Mouse (Mus musculus) lung, embryonic 14.5 days (tissue): ENCODE measurements around the gene Dtd2. TPM values are rescaled to one million over a fixed set of nuclear protein-coding genes. Genes with fewer than 3 reads are reported as not detected.

ENCODE experiments used
- ATAC-seq: fragments of 200-750 bp; cut with Nextera tagmentation; 2 replicates; pipeline ENCODE4 v1.8.0; 2017; ENCODE audit warnings: mild to moderate bottlenecking, moderate TSS enrichment, moderate library complexity; ENCODE audit not compliant: insufficient read depth
- DNase-seq: peaks from one replicate; pipeline ENCODE4 v3.0.0-alpha.2; 2015
- H3K27ac ChIP-seq: fragments of 300-500 bp; sonication (generic); 2 replicates; pipeline ENCODE4 v1.5.1; 2014; ENCODE audit warnings: low read depth, mild to moderate bottlenecking, moderate library complexity
- H3K27me3 ChIP-seq: fragments of 300-500 bp; sonication (generic); 2 replicates; pipeline ENCODE4 v1.6.1; 2014; ENCODE audit warnings: low read length, control low read depth; ENCODE audit not compliant: insufficient read depth
- H3K36me3 ChIP-seq: fragments of 300-500 bp; sonication (generic); 2 replicates; pipeline ENCODE4 v1.6.1; 2014; ENCODE audit warnings: control low read depth; ENCODE audit not compliant: insufficient read depth
- H3K4me1 ChIP-seq: fragments of 300-500 bp; sonication (generic); 2 replicates; pipeline ENCODE4 v1.6.1; 2014; ENCODE audit warnings: antibody characterized with exemption, control low read depth; ENCODE audit not compliant: insufficient read depth
- H3K4me2 ChIP-seq: fragments of 300-500 bp; sonication (generic); 2 replicates; pipeline ENCODE4 v1.6.1; 2014; ENCODE audit warnings: mild to moderate bottlenecking
- H3K4me3 ChIP-seq: fragments of 300-500 bp; sonication (generic); 2 replicates; pipeline ENCODE4 v1.5.1; 2014; ENCODE audit warnings: low read depth, low read length
- H3K9ac ChIP-seq: fragments of 300-500 bp; sonication (generic); 2 replicates; pipeline ENCODE4 v1.6.1; 2014
- H3K9me3 ChIP-seq: fragments of 300-500 bp; sonication (generic); 2 replicates; pipeline ENCODE4 v1.6.1; 2016; ENCODE audit warnings: low read depth, low read length, control low read depth
- CTCF ChIP-seq: IDR thresholded peaks from 2 replicates; pipeline ENCODE4 v1.5.1; 2016; ENCODE audit warnings: antibody characterized with exemption, low read depth
- WGBS: fragments of 180-500 bp; shearing (Covaris S2); extraction: QIAGEN DNeasy Blood & Tissue Kit; methylation state at CpG from one replicate; pipeline ENCODE4 v1.1.7; 2014; 5-methylcytosine and 5-hydroxymethylcytosine counted together
- polyA plus RNA-seq: library from polyadenylated mRNA; unstranded; fragments of >200 nt; fragmentation: Nextera tagmentation; extraction: Ambion mirVana; gene quantifications from 2 replicates; pipeline ENCODE4 v1.2.1, GENCODE M21; 2014

Dtd2 gene
- polyA plus RNA-seq, 1 experiment from 2014 or later: 25.9 TPM

GRCm38 (mm10) chr12:51945331-51945730 lies 61.0 kb downstream of the Dtd2 start:
- 95% methylated on average over 9 of the region's 9 CpGs for WGBS

GRCm38 (mm10) chr12:51939848-51940247 lies 66.5 kb downstream of the Dtd2 start:
- ATAC-seq: no peak
- WGBS: 69% methylated on average over 4 of the region's 4 CpGs
- H3K4me1 ChIP-seq: no peaks in the 10 kb centered on the region

More at GRCm38 (mm10) chr12:51945331-51945730, 61.0 kb downstream of the Dtd2 start:
- no peak for ATAC-seq
- no peak for DNase-seq
- Histone ChIP-seq H3K27ac (no peak overlapping the region), H3K9me3 (no peaks in the 10 kb centered on the region), H3K4me1 (no peaks in the 10 kb centered on the region), H3K27me3 (no peaks in the 10 kb centered on the region), H3K4me3 (no peak overlapping the region), H3K36me3 (peaks cover 57% of the 10 kb centered on the region), H3K9ac (no peak overlapping the region), H3K4me2 (no peak overlapping the region)
- no peak for TF ChIP-seq CTCF

More at GRCm38 (mm10) chr12:51939848-51940247, 66.5 kb downstream of the Dtd2 start:
- peak; percentile 10 for DNase-seq
- Histone ChIP-seq H3K36me3 (peaks cover 30% of the 10 kb centered on the region), H3K4me2 (no peak overlapping the region), H3K27ac (no peak overlapping the region), H3K9me3 (no peaks in the 10 kb centered on the region), H3K9ac (no peak overlapping the region), H3K4me3 (no peak overlapping the region), H3K27me3 (no peaks in the 10 kb centered on the region)
- no peak for TF ChIP-seq CTCF

Other genes starting within 250 kb of the Dtd2 start
- gene Hectd1, start 177.0 kb downstream of the Dtd2 start, polyA plus RNA-seq: 46.6 and 46.8 TPM in 2 replicates
- gene Heatr5a, start 35.2 kb downstream of the Dtd2 start, polyA plus RNA-seq: 18.2 and 19.2 TPM in 2 replicates
- gene Gpr33, start 21.6 kb upstream of the Dtd2 start, polyA plus RNA-seq: not detected in 2 replicates
- gene Nubpl, start 91.2 kb upstream of the Dtd2 start, polyA plus RNA-seq: 13.9 and 16.3 TPM in 2 replicates